Mouse (Mus musculus) adrenal gland, postnatal 14 days (tissue): ENCODE measurements around the gene Olfr366. TPM values are rescaled to one million over a fixed set of nuclear protein-coding genes. Genes with fewer than 3 reads are reported as not detected.
"Not testable (repeated sequence)": the region's sequence is repeated elsewhere in the genome, so short reads cannot be mapped to it uniquely, and the experiment has no call there.

Experiments
- DNase-seq: peaks from one replicate; pipeline ENCODE4 v3.0.0; 2021; ENCODE audit warnings: mixed read lengths
- long read RNA-seq, 2 experiments: library from polyadenylated mRNA; stranded (forward); transcript quantifications; one replicate each; pipeline ENCODE4 v2.0.0; 2021
- total RNA-seq: library from RNA; stranded (reverse); gene quantifications from 2 replicates; pipeline ENCODE4 v1.2.3, GENCODE M21; 2021

Olfr366 gene
- not detected in 2 replicates for total RNA-seq
- long read RNA-seq, experiment 1: 0 reads
- long read RNA-seq, experiment 2: 0 reads

- no peak for DNase-seq
Measured at GRCm38 (mm10) chr2:37211274-37211673, at the start of gene Olfr366. Olfr366 (plus strand) TSS chr2:37211574.

- no peak for DNase-seq
Measured at GRCm38 (mm10) chr2:37187898-37188297, 23.5 kb upstream of the Olfr366 start, which contains the start of gene Olfr365. Olfr365 (plus strand) TSS chr2:37188198.

- DNase-seq: not testable (repeated sequence)
Measured at GRCm38 (mm10) chr2:37261781-37262180, 50.4 kb downstream of the Olfr366 start.

Other genes starting within 250 kb of the Olfr366 start
- gene Olfr357, start 217.7 kb upstream of the Olfr366 start, total RNA-seq: not detected in 2 replicates
- gene Olfr358, start 202.2 kb upstream of the Olfr366 start, total RNA-seq: not detected in 2 replicates
- not detected in 2 replicates for gene Olfr360, start 145.8 kb upstream of the Olfr366 start, total RNA-seq
- gene Olfr361, start 122.3 kb upstream of the Olfr366 start, total RNA-seq: not detected in 2 replicates
- gene Olfr362, start 93.7 kb upstream of the Olfr366 start, total RNA-seq: not detected in 2 replicates
- not detected in 2 replicates for gene Olfr364-ps1, start 72.3 kb upstream of the Olfr366 start, total RNA-seq
- gene Olfr365, start 23.4 kb upstream of the Olfr366 start, total RNA-seq: not detected in 2 replicates
- not detected in 2 replicates for gene Olfr368, start 114.9 kb downstream of the Olfr366 start, total RNA-seq
- gene Pdcl, start 147.8 kb downstream of the Olfr366 start, total RNA-seq: 40.4 and 44.8 TPM in 2 replicates
- gene Rc3h2, start 211.3 kb downstream of the Olfr366 start, total RNA-seq: 41.5 and 43.7 TPM in 2 replicates
- gene Zbtb26, start 231.6 kb downstream of the Olfr366 start, total RNA-seq: 8.8 and 10.7 TPM in 2 replicates
- gene Zbtb6, start 231.6 kb downstream of the Olfr366 start, total RNA-seq: 12.0 and 13.6 TPM in 2 replicates
- gene Rabgap1, start 231.7 kb downstream of the Olfr366 start, total RNA-seq: 60.4 and 61.6 TPM in 2 replicates